Mouse (Mus musculus) olfactory bulb, adult 2 months (tissue): ENCODE data around the gene Cnot3.

ENCODE experiments used
- CTCF ChIP-seq: fragments of 200-500 bp; IDR thresholded peaks from 2 replicates; pipeline ENCODE4 v1.5.1; 2012; ENCODE audit warnings: low read depth, mild to moderate bottlenecking, low read length, moderate library complexity; ENCODE audit not compliant: insufficient read depth
- POLR2A ChIP-seq: fragments of 200-500 bp; IDR thresholded peaks from 2 replicates; pipeline ENCODE4 v1.6.1; 2012; ENCODE audit warnings: mild to moderate bottlenecking, low read depth, low read length, moderate library complexity; ENCODE audit not compliant: insufficient read depth

GRCm38 (mm10) chr7:3658578-3658977 is 13.5 kb downstream of the Cnot3 start:
- no peak for TF ChIP-seq CTCF
- no peak for TF ChIP-seq POLR2A
